Mouse (Mus musculus) ES-E14 (cell line): ENCODE results near the gene Borcs5. TPM values are rescaled to one million over a fixed set of nuclear protein-coding genes. Genes with fewer than 3 reads are reported as not detected.

Source experiments
- DNase-seq: peaks from one replicate; pipeline ENCODE4 v3.0.0-alpha.2; 2013; ENCODE audit warnings: low read depth, low spot score
- H3K27ac ChIP-seq: 2 replicates; pipeline ENCODE4 v1.5.1; 2012; ENCODE audit warnings: low read depth, mild to moderate bottlenecking, low read length, moderate library complexity, mixed read lengths; ENCODE audit not compliant: poor library complexity, insufficient read depth, severe bottlenecking
- H3K36me3 ChIP-seq: 2 replicates; pipeline ENCODE4 v1.6.1; 2012; ENCODE audit warnings: mild to moderate bottlenecking, low read length, moderate library complexity, mixed read lengths; ENCODE audit not compliant: control insufficient read depth, poor library complexity, insufficient read depth, severe bottlenecking
- H3K4me1 ChIP-seq, 2 experiments: fragments of 150-350 bp in 1 of 2; sonication (generic) in 1 of 2; 2 replicates each; pipeline ENCODE4 v1.6.1; 2012; ENCODE audit warnings: low read length in 2 of 2, mild to moderate bottlenecking in 1 of 2, mixed read lengths in 1 of 2; ENCODE audit not compliant: control insufficient read depth in 2 of 2, insufficient read depth in 2 of 2, poor library complexity in 1 of 2
- H3K4me3 ChIP-seq, 2 experiments: fragments of 150-350 bp in 1 of 2; sonication (generic) in 1 of 2; 2 replicates each; pipeline ENCODE4 v1.5.1; 2012; ENCODE audit warnings: low read length in 2 of 2, low read depth in 1 of 2, mild to moderate bottlenecking in 1 of 2, mixed read lengths in 1 of 2; ENCODE audit not compliant: insufficient read depth in 1 of 2, poor library complexity in 1 of 2, severe bottlenecking in 1 of 2
- H3K9ac ChIP-seq: 2 replicates; pipeline ENCODE4 v1.6.1; 2012; ENCODE audit warnings: low read depth, mild to moderate bottlenecking, low read length, mixed read lengths; ENCODE audit not compliant: poor library complexity, insufficient read depth, severe bottlenecking
- H3K9me3 ChIP-seq: fragments of 150-350 bp; sonication (generic); 2 replicates; pipeline ENCODE4 v1.6.1; 2012; ENCODE audit warnings: low read depth, mild to moderate bottlenecking, low read length; ENCODE audit not compliant: control insufficient read depth, insufficient read depth
- CHD2 ChIP-seq: IDR thresholded peaks from 2 replicates; pipeline ENCODE4 v1.6.1; 2014; ENCODE audit warnings: mild to moderate bottlenecking, low read depth, low read length, inconsistent platforms
- HCFC1 ChIP-seq: IDR thresholded peaks from 2 replicates; pipeline ENCODE4 v1.6.1; 2012; ENCODE audit warnings: low read length, inconsistent platforms, borderline replicate concordance; ENCODE audit not compliant: insufficient read depth
- MAFK ChIP-seq: IDR thresholded peaks from 2 replicates; pipeline ENCODE4 v1.6.1; 2014; ENCODE audit warnings: mild to moderate bottlenecking, low read depth, low read length, inconsistent platforms; ENCODE audit not compliant: insufficient read depth
- ZC3H11A ChIP-seq: IDR thresholded peaks from 2 replicates; pipeline ENCODE4 v1.6.1; 2012; ENCODE audit warnings: low read depth, mild to moderate bottlenecking, inconsistent platforms, low read length, borderline replicate concordance
- ZNF384 ChIP-seq: IDR thresholded peaks from 2 replicates; pipeline ENCODE4 v1.6.1; 2012; ENCODE audit warnings: low read depth, low read length, inconsistent platforms
- in situ Hi-C, 2 experiments: fragments of 600-800 bp; cut with MboI; formaldehyde crosslinking; loops; one replicate each; pipeline ENCODE4 v1.15.1; 2025; ENCODE audit warnings: low sequenced_read_pairs in 2 of 2, inconsistent platforms in 1 of 2; ENCODE audit not compliant: unreplicated experiment in 2 of 2
- total RNA-seq: library from RNA; depleted of rRNA; stranded (reverse); fragments of 300-350 nt; gene quantifications from 2 replicates; pipeline ENCODE4 v1.2.3, GENCODE M21; 2012

Gene Borcs5
- total RNA-seq, 1 experiment: 10.1 TPM

- in situ Hi-C loops: no loop called here
- peaks cover 3 to 5% of the 10 kb centered on the region in 2 experiments; a peak in 2 of 4 replicates for H3K4me1 ChIP-seq
- DNase-seq: no peak
- H3K4me3 ChIP-seq: no peak overlapping the region
- no peak for TF ChIP-seq HCFC1
- no peaks in the 10 kb centered on the region for H3K36me3 ChIP-seq
- no peak overlapping the region for H3K9ac ChIP-seq
- no peaks in the 10 kb centered on the region for H3K9me3 ChIP-seq
- no peak overlapping the region for H3K27ac ChIP-seq
Observed at GRCm38 (mm10) chr6:134647621-134648020, 8.3 kb downstream of the Borcs5 start.

GRCm38 (mm10) chr6:134648356-134648755 is 9.0 kb downstream of the Borcs5 start:
- in situ Hi-C loops: no loop called here
- TF ChIP-seq ZC3H11A (no peak), CHD2 (no peak), ZNF384 (no peak), HCFC1 (no peak), MAFK (no peak)
- no peak overlapping the region for H3K27ac ChIP-seq

GRCm38 (mm10) chr6:134656527-134656926 is 17.2 kb downstream of the Borcs5 start:
- Histone ChIP-seq H3K36me3 (no peaks in the 10 kb centered on the region), H3K4me1 (no peaks in the 10 kb centered on the region), H3K27ac (no peak overlapping the region), H3K4me3 (no peak overlapping the region), H3K9ac (no peak overlapping the region), H3K9me3 (no peaks in the 10 kb centered on the region)
- in situ Hi-C loops: loop anchor here in 1 of 2 experiments (25.0 kb wide), 1 partner anchor 181 kb away; the partner anchor contains the start of gene Crebl2
- no peak for TF ChIP-seq HCFC1
- no peak for TF ChIP-seq CHD2
- DNase-seq: no peak

More at GRCm38 (mm10) chr6:134648356-134648755, 9.0 kb downstream of the Borcs5 start:
- Histone ChIP-seq H3K4me1 (peaks cover 3 to 5% of the 10 kb centered on the region in 2 experiments; a peak in 2 of 4 replicates), H3K36me3 (no peaks in the 10 kb centered on the region), H3K9me3 (no peaks in the 10 kb centered on the region), H3K4me3 (no peak overlapping the region), H3K9ac (no peak overlapping the region)
- no peak for DNase-seq

GRCm38 (mm10) chr6:134659108-134659958 is 20.0 kb downstream of the Borcs5 start:
- Histone ChIP-seq H3K36me3 (no peaks in the 10 kb centered on the region), H3K9me3 (no peaks in the 10 kb centered on the region), H3K4me3 (no peak overlapping the region), H3K9ac (no peak overlapping the region), H3K4me1 (no peaks in the 10 kb centered on the region), H3K27ac (no peak overlapping the region)
- TF ChIP-seq CHD2 (no peak), ZC3H11A (peak; percentile 79; the same call in 1 of the 2 replicates)
- no peak for DNase-seq
- in situ Hi-C loops: loop anchor here in 1 of 2 experiments (25.0 kb wide), 1 partner anchor 178 kb away; the partner anchor contains the start of gene Crebl2
